Mouse (Mus musculus): ENCODE measurements around the gene Tax1bp1. TPM values are rescaled to one million over a fixed set of nuclear protein-coding genes. Genes with fewer than 3 reads are reported as not detected.

Tax1bp1 gene
- total and polyA plus RNA-seq, 2 experiments from 2014 or later, result 60.5 to 183 TPM

- Histone ChIP-seq H3K9ac (replicated peaks; ENCODE audit: low read length) (no peak overlapping the region), H3K27me3 (ENCODE audit: insufficient read depth, low read length) (no peaks in the 10 kb centered on the region), H3K4me3 (ENCODE audit: low read length) (no peak overlapping the region), H3K9me3 (ENCODE audit: low read length) (no peaks in the 10 kb centered on the region), H3K4me2 (ENCODE audit: low read depth, low read length) (no peak overlapping the region), H3K36me3 (ENCODE audit: insufficient read depth, low read length) (no peaks in the 10 kb centered on the region), H3K4me1 (ENCODE audit: insufficient read depth, low read length) (peaks cover 22% of the 10 kb centered on the region), H3K27ac (no peak overlapping the region)
- 90% methylated on average over 3 of the region's 3 CpGs for WGBS
- no peak for TF ChIP-seq CTCF (IDR thresholded peaks at IDR 0.05; ENCODE audit: low read depth)
- DNase-seq (ENCODE audit: low spot score) (no peak), ATAC-seq (no peak)
Measured at GRCm38 (mm10) chr6:52792455-52792854, 78.9 kb downstream of the Tax1bp1 start.

- no peak for TF ChIP-seq CTCF (IDR thresholded peaks at IDR 0.05; ENCODE audit: low read depth)
- 50% methylated on average over 16 of the region's 16 CpGs for WGBS
- Histone ChIP-seq H3K4me1 (ENCODE audit: insufficient read depth, low read length) (peaks cover 22% of the 10 kb centered on the region), H3K27ac (peak overlapping the region; percentile 48; the same call in 1 of the 2 replicates), H3K9ac (replicated peaks; ENCODE audit: low read length) (no peak overlapping the region), H3K27me3 (ENCODE audit: insufficient read depth, low read length) (no peaks in the 10 kb centered on the region), H3K4me3 (ENCODE audit: low read length) (no peak overlapping the region), H3K9me3 (ENCODE audit: low read length) (no peaks in the 10 kb centered on the region), H3K4me2 (ENCODE audit: low read depth, low read length) (no peak overlapping the region), H3K36me3 (ENCODE audit: insufficient read depth, low read length) (no peaks in the 10 kb centered on the region)
- DNase-seq (ENCODE audit: low spot score) (peak; percentile 34), ATAC-seq (no peak)
Measured at GRCm38 (mm10) chr6:52795029-52795841, 81.7 kb downstream of the Tax1bp1 start.

GRCm38 (mm10) chr6:52796035-52796598 is 82.6 kb downstream of the Tax1bp1 start:
- no peak overlapping the region for H3K4me3 ChIP-seq (ENCODE audit: low read length)
- H3K4me1 ChIP-seq (ENCODE audit: insufficient read depth, low read length), result peaks cover 22% of the 10 kb centered on the region
- H3K9me3 ChIP-seq (ENCODE audit: low read length), result no peaks in the 10 kb centered on the region
- no peaks in the 10 kb centered on the region for H3K36me3 ChIP-seq (ENCODE audit: insufficient read depth, low read length)
- H3K4me2 ChIP-seq (ENCODE audit: low read depth, low read length), result no peak overlapping the region
- 41% methylated on average over 9 of the region's 9 CpGs for WGBS
- TF ChIP-seq CTCF (IDR thresholded peaks at IDR 0.05; ENCODE audit: low read depth), result no peak
- no peak overlapping the region for H3K9ac ChIP-seq (replicated peaks; ENCODE audit: low read length)
- DNase-seq (ENCODE audit: low spot score) (peak; percentile 45), ATAC-seq (peak; percentile 55; the same call in 1 of the 2 replicates)
- H3K27me3 ChIP-seq (ENCODE audit: insufficient read depth, low read length), result no peaks in the 10 kb centered on the region
- H3K27ac ChIP-seq, result peak overlapping the region; percentile 48; the same call in 1 of the 2 replicates

GRCm38 (mm10) chr6:52796691-52797090 is 83.2 kb downstream of the Tax1bp1 start:
- no peak for ATAC-seq

DNA sequence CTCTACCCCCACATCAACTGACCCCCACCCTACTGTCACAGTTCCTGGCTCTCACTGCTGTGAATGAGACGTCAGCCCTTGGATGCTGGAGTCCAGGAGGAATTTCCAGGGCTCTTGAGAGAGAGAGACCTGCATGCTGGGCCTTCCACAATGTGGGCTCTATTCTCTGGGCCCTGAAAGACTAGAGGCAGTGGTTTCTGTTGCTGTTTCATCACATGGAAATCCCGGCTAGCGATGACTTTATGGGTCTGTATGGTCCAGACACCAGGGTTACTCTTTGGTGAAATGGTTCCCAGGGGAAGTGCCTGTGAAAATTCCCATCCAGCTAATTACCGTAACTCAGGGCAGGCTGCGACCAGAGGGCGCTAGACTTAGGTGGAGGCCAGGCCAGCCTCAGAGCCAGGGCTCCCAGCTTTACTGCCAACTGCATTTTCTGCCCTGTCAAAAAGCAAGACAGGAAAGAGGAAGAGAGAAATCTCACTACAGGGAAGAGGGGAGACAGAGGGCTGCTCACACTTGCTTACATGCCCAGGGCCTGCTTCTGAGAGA is 83.8 kb downstream of the Tax1bp1 start:
- H3K36me3 ChIP-seq (ENCODE audit: insufficient read depth, low read length), result no peaks in the 10 kb centered on the region
- 0 out of 2 replicates have a peak, but pooled peaks have one; percentile 22 for ATAC-seq

More at GRCm38 (mm10) chr6:52796691-52797090, 83.2 kb downstream of the Tax1bp1 start:
- Histone ChIP-seq H3K27ac (peak overlapping the region; percentile 3; the same call in 1 of the 2 replicates), H3K4me3 (ENCODE audit: low read length) (no peak overlapping the region), H3K36me3 (ENCODE audit: insufficient read depth, low read length) (no peaks in the 10 kb centered on the region), H3K9ac (replicated peaks; ENCODE audit: low read length) (no peak overlapping the region), H3K9me3 (ENCODE audit: low read length) (no peaks in the 10 kb centered on the region), H3K4me1 (ENCODE audit: insufficient read depth, low read length) (peaks cover 22% of the 10 kb centered on the region), H3K27me3 (ENCODE audit: insufficient read depth, low read length) (no peaks in the 10 kb centered on the region), H3K4me2 (ENCODE audit: low read depth, low read length) (no peak overlapping the region)
- WGBS, result 38% methylated on average over 1 of the region's 1 CpGs
- DNase-seq (ENCODE audit: low spot score), result peak; percentile 25
- no peak for TF ChIP-seq CTCF (IDR thresholded peaks at IDR 0.05; ENCODE audit: low read depth)

DNA sequence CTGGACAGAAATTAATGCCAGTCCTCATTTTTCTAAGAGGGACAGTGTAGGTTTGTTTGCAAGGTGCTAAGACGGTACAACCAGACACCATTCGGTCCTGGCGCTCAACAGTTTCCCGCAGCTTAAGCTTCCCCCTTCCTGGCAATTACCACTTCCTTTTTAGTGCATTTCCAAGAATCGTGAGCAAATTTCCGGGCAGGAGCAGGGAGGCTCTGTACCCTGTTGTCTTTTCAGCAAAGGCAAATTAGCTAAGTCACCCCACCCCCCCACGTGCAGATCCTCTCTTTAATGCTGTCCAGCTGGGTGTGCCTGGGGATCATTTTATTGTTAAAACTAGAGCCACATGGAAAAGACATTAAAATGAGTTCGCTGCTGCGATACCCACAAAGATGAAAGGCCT is 88.7 kb downstream of the Tax1bp1 start:
- ATAC-seq, result no peak
- 46% methylated on average over 9 of the region's 9 CpGs for WGBS

More for the DNA sequence above, 83.8 kb downstream of the Tax1bp1 start:
- Histone ChIP-seq H3K4me1 (ENCODE audit: insufficient read depth, low read length) (peaks cover 22% of the 10 kb centered on the region), H3K4me2 (ENCODE audit: low read depth, low read length) (no peak overlapping the region), H3K9ac (replicated peaks; ENCODE audit: low read length) (no peak overlapping the region), H3K4me3 (ENCODE audit: low read length) (no peak overlapping the region), H3K27me3 (ENCODE audit: insufficient read depth, low read length) (no peaks in the 10 kb centered on the region), H3K9me3 (ENCODE audit: low read length) (no peaks in the 10 kb centered on the region), H3K27ac (peak overlapping the region; percentile 16; the same call in 1 of the 2 replicates)
- peak; percentile 44 for DNase-seq (ENCODE audit: low spot score)
- 50% methylated on average over 6 of the region's 6 CpGs for WGBS
- peak; percentile 54 for TF ChIP-seq CTCF (IDR thresholded peaks at IDR 0.05; ENCODE audit: low read depth)

More for the DNA sequence above, 88.7 kb downstream of the Tax1bp1 start:
- DNase-seq (ENCODE audit: low spot score), result no peak
- Histone ChIP-seq H3K27ac (no peak overlapping the region), H3K36me3 (ENCODE audit: insufficient read depth, low read length) (no peaks in the 10 kb centered on the region), H3K27me3 (ENCODE audit: insufficient read depth, low read length) (no peaks in the 10 kb centered on the region), H3K9ac (replicated peaks; ENCODE audit: low read length) (no peak overlapping the region), H3K4me2 (ENCODE audit: low read depth, low read length) (no peak overlapping the region), H3K4me1 (ENCODE audit: insufficient read depth, low read length) (no peaks in the 10 kb centered on the region), H3K4me3 (ENCODE audit: low read length) (no peak overlapping the region), H3K9me3 (ENCODE audit: low read length) (no peaks in the 10 kb centered on the region)
- no peak for TF ChIP-seq CTCF (IDR thresholded peaks at IDR 0.05; ENCODE audit: low read depth)

Measured in hindbrain, postnatal 0 days (tissue).